Mouse (Mus musculus) lung, postnatal 0 days (tissue): ENCODE data around the gene Abcb8. TPM values are rescaled to one million over a fixed set of nuclear protein-coding genes. Genes with fewer than 3 reads are reported as not detected.

Experiments used
- ATAC-seq: fragments of 200-750 bp; cut with Nextera tagmentation; 2 replicates; pipeline ENCODE4 v1.8.0; 2017; ENCODE audit warnings: moderate library complexity
- DNase-seq: peaks from one replicate; pipeline ENCODE4 v3.0.0-alpha.2; 2016; ENCODE audit warnings: low spot score
- H3K27ac ChIP-seq: fragments of 300-500 bp; sonication (generic); 2 replicates; pipeline ENCODE4 v1.5.1; 2014; ENCODE audit warnings: antibody characterized with exemption, mild to moderate bottlenecking, low read length, mixed read lengths
- H3K27me3 ChIP-seq: fragments of 300-500 bp; sonication (generic); replicated peaks from 2 replicates; pipeline ENCODE4 v1.6.1; 2014; ENCODE audit warnings: low read length, mixed read lengths; ENCODE audit not compliant: insufficient read depth
- H3K36me3 ChIP-seq: fragments of 300-500 bp; sonication (generic); 2 replicates; pipeline ENCODE4 v1.6.1; 2014; ENCODE audit warnings: low read length, mixed read lengths; ENCODE audit not compliant: insufficient read depth
- H3K4me1 ChIP-seq: fragments of 300-500 bp; sonication (generic); 2 replicates; pipeline ENCODE4 v1.6.1; 2014; ENCODE audit warnings: antibody characterized with exemption, low read depth, low read length, mixed read lengths; ENCODE audit not compliant: insufficient read depth
- H3K4me2 ChIP-seq: fragments of 300-500 bp; sonication (generic); replicated peaks from 2 replicates; pipeline ENCODE4 v1.6.1; 2014; ENCODE audit warnings: low read depth, mild to moderate bottlenecking, low read length, moderate library complexity, mixed read lengths
- H3K4me3 ChIP-seq: fragments of 300-500 bp; sonication (generic); 2 replicates; pipeline ENCODE4 v1.5.1; 2014; ENCODE audit warnings: low read depth, low read length
- H3K9ac ChIP-seq: fragments of 300-500 bp; sonication (generic); replicated peaks from 2 replicates; pipeline ENCODE4 v1.6.1; 2014; ENCODE audit warnings: low read depth, mild to moderate bottlenecking
- H3K9me3 ChIP-seq: fragments of 300-500 bp; sonication (generic); 2 replicates; pipeline ENCODE4 v1.6.1; 2016; ENCODE audit warnings: low read length, mixed read lengths
- CTCF ChIP-seq: IDR thresholded peaks from 2 replicates; pipeline ENCODE4 v1.5.1; 2016; ENCODE audit warnings: antibody characterized with exemption, mild to moderate bottlenecking
- EP300 ChIP-seq: IDR thresholded peaks from 2 replicates; pipeline ENCODE4 v1.6.1; 2016; ENCODE audit warnings: antibody characterized with exemption, mild to moderate bottlenecking, control low read depth
- WGBS: fragments of 180-500 bp; shearing (Covaris S2); extraction: QIAGEN DNeasy Blood & Tissue Kit; methylation state at CpG from one replicate; pipeline ENCODE4 v1.1.7; 2014; 5-methylcytosine and 5-hydroxymethylcytosine counted together
- polyA plus RNA-seq: library from polyadenylated mRNA; unstranded; fragments of >200 nt; fragmentation: Nextera tagmentation; extraction: Ambion mirVana; gene quantifications from 2 replicates; pipeline ENCODE4 v1.2.1, GENCODE M21; 2015

Gene Abcb8
- polyA plus RNA-seq, 1 experiment from 2014 or later, result 25.6 TPM

DNA sequence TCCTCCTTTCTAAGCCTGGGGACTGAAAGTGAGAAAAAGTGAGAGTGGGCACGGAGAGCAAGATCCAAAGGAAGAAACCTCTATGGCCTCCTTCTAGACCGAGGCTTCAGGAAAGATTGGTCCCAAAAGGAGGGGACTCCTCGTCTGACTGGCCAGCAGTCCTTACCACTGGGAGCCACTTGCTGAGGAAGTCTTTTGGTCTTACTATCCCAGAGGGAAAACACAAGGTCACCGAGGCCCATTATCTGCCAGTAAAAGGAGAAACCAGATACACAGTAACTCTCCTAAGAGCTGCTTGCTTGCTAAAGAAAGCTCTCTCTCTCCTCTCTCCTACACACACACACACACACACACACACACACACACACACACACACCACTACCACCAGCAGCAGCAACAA lies 40.1 kb upstream of the Abcb8 start:
- no peak for ATAC-seq
- Histone ChIP-seq H3K36me3 (no peaks in the 10 kb centered on the region), H3K9me3 (no peaks in the 10 kb centered on the region), H3K4me3 (no peak overlapping the region), H3K4me1 (peaks cover 3% of the 10 kb centered on the region; the same call in 1 of the 2 replicates), H3K27ac (no peak overlapping the region), H3K27me3 (peaks cover 12% of the 10 kb centered on the region; the same call in 1 of the 2 replicates), H3K9ac (no peak overlapping the region), H3K4me2 (no peak overlapping the region; the same call in 1 of the 2 replicates)
- no peak for TF ChIP-seq CTCF
- TF ChIP-seq EP300, result no peak
- 25% methylated on average over 4 of the region's 4 CpGs for WGBS
- DNase-seq, result no peak

DNA sequence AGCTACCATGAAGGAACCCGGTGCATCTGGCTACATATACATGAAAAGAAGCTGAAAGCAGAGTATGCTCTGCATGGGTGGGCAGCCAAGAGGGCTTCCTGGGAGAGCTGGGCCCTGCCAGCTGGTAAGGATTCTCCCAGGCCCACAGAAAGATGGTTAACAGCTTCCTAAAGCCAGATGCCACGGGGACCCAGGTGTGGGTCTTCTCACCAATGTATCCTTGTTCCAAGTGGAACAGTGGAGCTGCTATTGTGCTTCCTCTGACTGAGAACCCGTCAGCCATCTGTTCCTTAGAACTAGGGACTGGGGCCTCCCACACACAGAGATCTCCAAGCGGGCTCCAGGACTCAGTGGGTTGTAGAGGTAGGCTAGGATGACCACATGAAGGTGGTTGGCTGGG lies 36.7 kb upstream of the Abcb8 start:
- DNase-seq (no peak), ATAC-seq (no peak)
- Histone ChIP-seq H3K9ac (no peak overlapping the region), H3K36me3 (no peaks in the 10 kb centered on the region), H3K4me1 (0 out of 2 replicates have a peak, but pooled peaks cover 2% of the 10 kb centered on the region), H3K4me2 (no peak overlapping the region), H3K27ac (no peak overlapping the region), H3K9me3 (no peaks in the 10 kb centered on the region), H3K27me3 (peaks cover 6% of the 10 kb centered on the region; the same call in 1 of the 2 replicates), H3K4me3 (no peak overlapping the region)
- TF ChIP-seq CTCF (no peak), EP300 (no peak)
- 54% methylated on average over 4 of the region's 4 CpGs for WGBS

DNA sequence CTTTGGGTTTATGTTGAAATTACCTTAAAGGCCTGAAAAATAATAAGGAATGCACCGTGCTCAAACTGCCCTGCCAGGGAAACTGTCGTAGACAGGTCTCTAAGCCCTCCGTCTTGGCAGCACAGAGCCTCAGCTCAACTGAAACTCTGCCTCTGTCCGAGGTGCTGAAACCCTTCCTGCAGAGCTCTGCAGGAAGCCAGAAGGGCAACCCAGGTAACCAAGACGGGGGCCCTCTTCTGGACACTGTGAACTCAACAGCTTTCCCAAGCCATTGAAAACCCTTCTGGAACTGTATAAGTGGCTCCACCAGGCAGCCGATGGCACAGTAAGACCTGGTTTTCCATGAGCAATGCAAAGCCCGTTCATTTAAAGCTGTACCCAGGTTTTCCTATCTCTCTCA lies 36.0 kb upstream of the Abcb8 start:
- ATAC-seq (peak; percentile 52), DNase-seq (peak; percentile 96)
- H3K4me3 ChIP-seq, result no peak overlapping the region

DNA sequence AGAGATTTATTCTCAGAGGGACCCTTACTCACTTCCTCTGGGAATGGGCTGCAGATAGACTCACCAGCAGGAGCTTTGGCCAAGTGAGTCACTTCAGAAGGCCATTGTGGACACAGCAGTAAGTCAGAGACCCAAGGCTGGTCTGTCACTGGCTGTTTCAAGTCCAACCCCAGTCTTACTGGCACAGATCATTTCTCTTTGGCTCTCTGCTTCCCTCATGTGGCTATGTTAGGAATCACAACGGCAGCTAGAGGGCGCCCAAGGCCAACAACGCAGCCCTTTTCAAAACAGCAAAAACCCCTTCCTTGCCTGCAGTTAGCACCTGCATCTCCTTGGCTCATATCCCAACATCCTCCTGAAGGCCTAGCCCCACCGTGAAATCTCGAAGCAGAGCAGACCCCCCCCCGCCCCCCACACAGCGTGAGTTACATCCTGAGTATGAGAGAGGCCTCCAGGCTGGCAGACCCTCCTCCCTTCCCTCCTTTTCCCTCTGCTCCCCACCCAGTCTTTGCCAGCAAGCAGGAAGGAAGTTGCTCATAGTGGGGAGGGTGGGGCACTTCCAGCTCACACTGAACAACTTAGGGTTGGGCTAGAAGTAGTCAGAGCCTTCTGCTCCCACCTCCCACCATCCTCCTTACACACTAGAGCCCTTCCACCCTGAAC lies 32.5 kb upstream of the Abcb8 start:
- H3K9me3 ChIP-seq, result no peaks in the 10 kb centered on the region
- DNase-seq (peak; percentile 90), ATAC-seq (peak; percentile 73)
- H3K4me2 ChIP-seq, result no peak overlapping the region
- WGBS, result 0% methylated on average over 7 of the region's 7 CpGs
- 0 out of 2 replicates have a peak overlapping the region, but pooled peaks have one; percentile 20 for H3K27ac ChIP-seq
- H3K27me3 ChIP-seq, result no peaks in the 10 kb centered on the region
- no peak overlapping the region for H3K9ac ChIP-seq
- no peaks in the 10 kb centered on the region for H3K36me3 ChIP-seq
- H3K4me1 ChIP-seq, result 0 out of 2 replicates have a peak, but pooled peaks cover 2% of the 10 kb centered on the region
- H3K4me3 ChIP-seq, result no peak overlapping the region
- TF ChIP-seq EP300 (peak; percentile 89), CTCF (peak; percentile 99)

More for the DNA sequence above, 36.0 kb upstream of the Abcb8 start:
- TF ChIP-seq EP300 (no peak), CTCF (peak; percentile 79)
- Histone ChIP-seq H3K9ac (no peak overlapping the region), H3K4me1 (0 out of 2 replicates have a peak, but pooled peaks cover 2% of the 10 kb centered on the region), H3K4me2 (no peak overlapping the region), H3K27me3 (peaks cover 4% of the 10 kb centered on the region; the same call in 1 of the 2 replicates), H3K9me3 (no peaks in the 10 kb centered on the region), H3K27ac (no peak overlapping the region), H3K36me3 (no peaks in the 10 kb centered on the region)
- 6% methylated on average over 7 of the region's 7 CpGs for WGBS

DNA sequence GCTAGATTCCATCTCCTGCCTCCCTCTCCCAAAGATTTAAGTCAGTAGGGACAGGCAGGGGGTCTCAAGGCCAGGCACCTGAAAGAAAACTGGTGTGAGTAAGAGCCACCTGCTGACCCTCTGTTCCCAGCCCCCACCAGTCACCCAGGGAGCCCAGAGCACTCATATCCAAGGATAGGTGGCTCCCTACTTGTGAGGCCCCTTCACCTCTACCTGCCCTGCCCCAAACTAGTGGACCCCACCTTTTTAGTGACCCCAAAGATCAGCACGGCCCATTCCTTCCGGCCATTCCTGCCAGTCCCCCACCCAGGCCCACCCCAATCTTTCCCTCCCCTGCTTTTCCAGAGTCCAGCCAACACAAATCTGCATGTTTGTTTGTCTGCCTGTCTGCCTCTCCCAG lies 30.0 kb upstream of the Abcb8 start:
- no peak for ATAC-seq
- no peak overlapping the region for H3K9ac ChIP-seq
- no peak overlapping the region for H3K4me3 ChIP-seq
- no peaks in the 10 kb centered on the region for H3K36me3 ChIP-seq
- TF ChIP-seq EP300 (no peak), CTCF (no peak)
- no peak overlapping the region for H3K27ac ChIP-seq
- no peak overlapping the region for H3K4me2 ChIP-seq
- no peak for DNase-seq
- no peaks in the 10 kb centered on the region for H3K27me3 ChIP-seq
- H3K9me3 ChIP-seq, result no peaks in the 10 kb centered on the region
- 75% methylated on average over 2 of the region's 2 CpGs for WGBS
- H3K4me1 ChIP-seq, result 0 out of 2 replicates have a peak, but pooled peaks cover 2% of the 10 kb centered on the region

DNA sequence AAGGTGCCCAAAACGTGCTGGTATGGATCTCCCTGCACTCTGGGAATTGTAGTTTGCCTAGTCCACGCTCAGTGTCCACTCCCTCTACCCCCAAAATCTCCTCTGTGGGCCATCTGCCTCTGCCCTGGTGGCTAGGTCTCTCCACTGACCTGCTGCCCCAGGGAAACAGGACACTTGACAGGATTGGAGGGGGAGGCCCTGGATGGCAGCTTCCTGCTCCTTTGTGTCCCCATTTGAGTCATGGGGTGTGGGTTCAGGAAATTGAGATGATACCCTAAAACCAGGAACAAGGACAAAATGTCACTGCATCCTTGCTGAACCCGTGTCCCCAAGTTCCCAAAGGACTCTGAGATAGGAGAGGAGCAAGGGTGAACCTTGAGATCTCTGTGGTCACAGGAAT lies 29.4 kb upstream of the Abcb8 start:
- H3K36me3 ChIP-seq, result no peaks in the 10 kb centered on the region
- TF ChIP-seq CTCF (no peak), EP300 (no peak)
- no peaks in the 10 kb centered on the region for H3K27me3 ChIP-seq
- WGBS, result 46% methylated on average over 3 of the region's 3 CpGs
- ATAC-seq (no peak), DNase-seq (no peak)
- H3K4me3 ChIP-seq, result no peak overlapping the region
- H3K9ac ChIP-seq, result no peak overlapping the region
- 0 out of 2 replicates have a peak, but pooled peaks cover 2% of the 10 kb centered on the region for H3K4me1 ChIP-seq
- H3K27ac ChIP-seq, result peak overlapping the region; percentile 74
- no peaks in the 10 kb centered on the region for H3K9me3 ChIP-seq
- no peak overlapping the region for H3K4me2 ChIP-seq
